Mouse (Mus musculus) heart, postnatal 36 days (tissue): ENCODE measurements around the gene Gm45521. TPM values are rescaled to one million over a fixed set of nuclear protein-coding genes. Genes with fewer than 3 reads are reported as not detected.
"Not testable (repeated sequence)": the region's sequence is repeated elsewhere in the genome, so short reads cannot be mapped to it uniquely, and the experiment has no call there.

Source experiments
- DNase-seq, 2 experiments: peaks; one replicate each; pipeline ENCODE4 v3.0.0; 2021 to 2022
- intact Hi-C: fragments of 180-260 bp; cut with DNase I; formaldehyde crosslinking; loops from one replicate; pipeline ENCODE4 v1.15.1; 2025
- total RNA-seq, 2 experiments: library from RNA; stranded (reverse); gene quantifications; 2 replicates each; pipeline ENCODE4 v1.2.3; 2021

The Gm45521 gene
- total RNA-seq, 2 experiments from 2014 or later, result not detected

DNA sequence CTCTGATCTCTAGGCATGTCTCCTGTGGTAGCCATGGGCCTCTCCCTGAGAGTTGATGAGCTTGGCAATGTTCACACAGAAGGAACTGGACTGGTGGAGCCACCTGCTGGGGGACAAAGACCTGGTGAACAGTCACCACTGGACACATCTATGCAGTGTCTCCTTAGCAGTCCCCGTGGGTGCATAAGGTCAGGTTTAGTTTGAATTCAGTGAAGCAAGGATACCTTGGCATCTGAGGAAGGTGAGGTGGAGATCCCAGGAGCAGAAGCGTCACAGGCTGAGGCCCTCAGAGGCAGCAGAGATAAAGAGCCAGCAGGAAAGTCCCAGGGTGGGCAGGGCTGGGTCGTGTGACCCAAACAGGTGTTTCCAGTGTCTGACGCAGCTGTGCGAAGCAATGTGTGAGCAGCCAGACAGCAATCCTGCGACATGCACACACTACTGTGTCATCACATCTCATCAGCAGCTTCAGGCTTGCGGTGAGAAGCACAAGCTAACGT, 37.2 kb downstream of the Gm45521 start, which contains the start of gene Dnase1l3:
Gene Dnase1l3, minus strand, starts transcription at position 303 of the 497 bp plus-strand sequence.
- intact Hi-C loops, result loop anchor here (1.0 kb wide), 1 partner anchor 32 kb away; no protein-coding TSS in a partner anchor
- DNase-seq, result peak; percentile 28 to 57

DNA sequence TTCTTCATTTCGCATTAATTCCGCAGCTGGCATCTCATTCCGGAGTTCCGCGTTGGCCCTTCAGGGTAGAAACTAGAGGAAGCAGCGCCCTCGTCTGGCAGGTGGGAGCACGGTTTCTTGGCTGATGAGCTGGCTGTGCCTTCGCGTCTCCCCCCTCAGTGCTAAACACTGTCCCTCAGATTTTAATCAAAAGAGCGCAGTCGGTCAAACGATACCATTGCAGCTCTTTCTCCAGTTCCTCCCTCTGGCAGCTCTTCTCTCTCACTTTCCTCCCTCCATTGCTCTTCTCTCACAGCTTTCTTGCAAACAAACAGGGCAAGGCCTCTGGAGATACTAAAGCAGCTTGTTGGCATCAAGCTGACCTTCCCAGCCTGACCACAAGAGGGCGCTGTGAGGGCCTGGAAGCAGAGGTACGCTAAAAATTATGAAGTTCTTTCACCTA, 40.2 kb downstream of the Gm45521 start:
- intact Hi-C loops, result loop anchor here (1.0 kb wide), 2 partner anchors 47 to 180 kb away; partner anchors contain the start of gene Flnb
- DNase-seq, result peak; percentile 91 to 93

DNA sequence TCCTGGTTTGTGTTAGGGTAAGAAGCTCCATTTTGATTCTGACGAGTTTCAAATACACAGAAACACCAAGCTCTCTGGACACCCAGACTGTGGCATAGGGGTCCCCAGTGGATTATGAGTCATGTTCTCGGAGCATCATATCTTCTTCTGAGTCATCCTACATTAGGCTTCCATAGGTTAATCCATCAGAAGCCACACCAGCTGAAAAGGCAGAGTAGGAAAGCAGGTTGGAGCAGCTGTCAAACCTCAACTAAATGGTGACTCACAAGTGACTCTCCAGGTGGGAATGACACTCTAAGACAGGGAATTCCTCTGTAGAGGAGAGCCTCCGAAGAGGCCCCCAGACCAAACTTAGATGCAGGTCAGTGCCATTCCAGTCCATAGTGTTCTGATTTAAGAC, 41.9 kb downstream of the Gm45521 start:
- DNase-seq, result no peak
- intact Hi-C loops, result no loop called here

- intact Hi-C loops, result no loop called here
- DNase-seq, result no peak
Measured at GRCm38 (mm10) chr14:7999435-7999834, 42.3 kb downstream of the Gm45521 start.

DNA sequence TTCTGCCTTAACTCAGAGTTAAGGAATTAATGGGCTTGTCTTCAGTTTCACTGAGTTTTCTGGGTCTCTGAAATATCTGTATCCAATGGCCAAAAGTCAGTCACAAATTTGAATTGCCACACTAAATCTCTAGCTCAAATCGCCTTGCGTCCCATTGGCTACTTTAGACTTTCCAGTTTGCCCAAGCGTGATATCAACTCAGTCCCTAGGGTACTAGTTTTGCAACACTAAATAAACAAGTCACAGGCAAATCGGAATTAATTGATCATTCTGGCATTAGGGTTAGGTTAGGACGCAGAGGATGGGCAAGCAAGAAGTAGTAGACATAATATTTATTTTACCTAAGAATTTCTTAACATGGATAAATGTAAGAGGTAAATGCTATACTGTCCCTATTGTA, 43.2 kb downstream of the Gm45521 start:
- intact Hi-C loops, result no loop called here
- no peak for DNase-seq

DNA sequence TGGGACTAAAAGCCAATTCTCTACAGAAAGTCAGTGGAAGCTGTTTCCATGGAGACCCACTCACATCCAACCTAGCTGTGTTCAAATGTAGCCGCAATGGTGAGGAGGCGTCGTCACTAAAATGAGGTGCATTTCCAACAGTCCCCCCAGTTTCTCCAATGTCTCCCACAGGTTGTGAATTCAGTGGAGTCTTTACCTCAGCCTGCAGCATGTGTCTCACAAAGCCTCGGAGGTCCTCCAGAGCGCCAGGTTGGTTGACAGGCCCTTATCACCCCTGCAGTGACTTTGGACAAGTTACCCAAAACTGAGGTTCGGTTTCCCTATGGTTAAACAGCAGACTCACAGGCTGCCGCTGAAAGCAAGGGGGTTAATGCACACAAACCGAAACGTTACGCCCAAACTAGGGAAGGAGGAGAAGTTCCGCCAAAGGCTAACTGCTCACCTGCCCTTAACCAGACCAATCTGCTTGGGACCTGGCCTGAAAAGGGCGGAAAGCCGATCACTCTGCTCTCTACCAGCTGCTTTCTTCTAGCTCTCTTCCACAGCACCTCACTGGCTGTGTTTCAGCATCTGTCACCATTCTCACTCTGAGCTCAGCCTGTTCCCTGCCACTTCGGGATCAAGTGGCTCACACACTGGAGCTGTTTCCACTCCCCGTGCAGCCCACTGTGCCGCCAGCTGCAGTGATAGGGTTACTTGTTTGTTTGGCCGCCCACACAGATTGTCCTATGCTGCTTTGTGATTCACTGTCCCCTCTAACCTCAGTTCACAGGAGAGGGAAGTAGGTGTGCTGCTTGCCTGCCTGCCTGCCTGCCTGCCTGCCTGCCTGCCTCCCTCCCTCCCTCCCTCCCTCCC, 44.0 kb downstream of the Gm45521 start:
- intact Hi-C loops, result no loop called here
- no peak for DNase-seq

GRCm38 (mm10) chr14:8002432-8003092, 45.5 kb downstream of the Gm45521 start, which contains the start of gene Abhd6:
Abhd6 (plus strand) TSS chr14:8002902.
- intact Hi-C loops, result loop anchor here (2.0 kb wide), 1 partner anchor 22 kb away; no protein-coding TSS in a partner anchor
- peak; percentile 84 to 86 for DNase-seq

- intact Hi-C loops, result loop anchor here (2.0 kb wide), 1 partner anchor 22 kb away; no protein-coding TSS in a partner anchor
- peak in 1 of 2 experiments; percentile 65 for DNase-seq
Measured at GRCm38 (mm10) chr14:8003093-8003670, 46.1 kb downstream of the Gm45521 start.

DNA sequence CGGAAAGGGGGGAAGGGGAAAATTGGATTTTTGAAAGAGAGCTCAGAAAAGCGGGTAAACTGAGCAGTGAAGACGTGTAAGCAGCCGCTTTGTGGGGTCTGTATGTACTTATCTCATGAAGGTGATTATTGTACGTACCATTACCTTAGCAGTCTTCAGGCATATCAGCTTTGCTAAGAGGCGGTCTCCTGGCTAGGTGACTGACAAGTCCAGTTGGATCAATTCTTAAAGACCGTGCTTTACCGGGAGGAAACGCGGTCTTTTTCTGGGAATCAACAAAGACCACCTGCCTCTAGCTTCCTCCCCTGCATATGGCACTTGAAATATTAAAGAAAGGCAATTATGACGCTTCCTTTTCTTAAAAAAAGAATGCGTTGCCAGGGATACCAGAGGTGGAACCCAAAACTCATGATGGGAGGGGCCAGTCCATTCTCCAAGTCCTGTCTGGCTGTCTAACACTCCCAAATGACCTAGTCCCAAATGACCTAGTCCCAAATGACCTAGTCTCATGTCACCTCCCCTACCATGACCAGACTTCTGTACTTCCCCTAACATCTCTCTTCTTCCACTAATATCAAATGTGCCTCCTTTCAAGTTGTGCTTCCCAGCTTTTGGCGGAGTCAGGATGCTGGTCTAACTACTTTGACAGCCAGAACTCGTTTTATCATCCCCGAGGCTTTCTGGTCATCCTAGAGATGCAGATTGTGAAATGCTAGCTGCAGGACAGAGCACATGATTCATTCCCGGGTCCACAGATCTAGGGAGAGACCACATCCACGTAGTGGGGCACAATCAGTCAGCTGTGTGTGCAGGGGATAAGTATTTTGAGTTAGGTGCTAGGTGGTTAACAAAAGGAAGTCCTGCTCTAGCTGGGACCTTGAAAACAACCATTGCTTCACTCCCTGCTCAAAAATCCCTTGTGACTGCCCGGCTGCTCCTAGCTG, 46.9 kb downstream of the Gm45521 start:
- intact Hi-C loops, result loop anchor here (2.0 kb wide), 1 partner anchor 21 kb away; no protein-coding TSS in a partner anchor
- DNase-seq, result no peak

- DNase-seq, intact Hi-C loops: not testable (repeated sequence)
Measured at GRCm38 (mm10) chr14:8006061-8006460, 49.0 kb downstream of the Gm45521 start.

DNA sequence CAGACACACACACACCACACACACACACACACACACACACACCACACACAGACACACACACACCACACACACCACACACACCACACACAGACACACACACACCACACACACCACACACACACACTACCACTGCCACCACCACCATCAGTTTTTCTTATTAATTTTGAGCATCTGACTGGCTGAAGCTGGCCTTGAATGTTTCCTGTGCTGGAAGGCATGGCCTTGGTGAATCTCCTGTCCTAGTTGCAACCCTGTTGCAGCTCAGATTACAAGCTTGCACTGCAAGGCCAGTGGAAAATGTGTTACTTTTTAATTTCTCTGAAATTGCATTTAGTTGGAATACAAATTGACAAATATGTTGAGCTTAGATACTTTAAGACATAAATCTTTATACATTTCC, 50.0 kb downstream of the Gm45521 start:
- intact Hi-C loops, result no loop called here
- DNase-seq, result no peak

- no peak for DNase-seq
- intact Hi-C loops, result no loop called here
Measured at GRCm38 (mm10) chr14:8007486-8007885, 50.4 kb downstream of the Gm45521 start.

DNA sequence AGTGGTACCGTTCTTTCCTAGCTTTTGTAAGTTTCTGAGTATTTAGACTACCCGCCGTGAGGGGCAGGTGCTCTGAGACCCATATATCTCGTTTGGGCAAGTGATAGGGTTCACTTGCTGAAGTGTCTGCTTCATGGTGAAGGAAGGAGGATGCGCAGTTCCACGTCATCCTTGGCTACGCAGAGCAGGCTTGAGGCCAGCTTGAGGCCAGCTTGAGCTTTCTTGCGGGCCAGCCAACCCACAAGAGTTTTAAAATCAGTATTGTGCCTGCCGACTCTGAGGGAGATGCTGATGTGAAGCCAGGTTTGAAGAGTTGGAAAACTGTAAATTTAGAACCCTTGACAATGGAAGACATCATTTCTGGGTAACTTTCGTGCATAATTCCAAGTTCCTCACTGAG, 50.8 kb downstream of the Gm45521 start:
- intact Hi-C loops, result no loop called here
- no peak for DNase-seq

Other genes starting within 250 kb of the Gm45521 start
- not detected for gene Gm26661, start 165.7 kb upstream of the Gm45521 start, total RNA-seq
- 10 to 100 TPM; 23.0 to 24.1 TPM for gene Flnb, start 139.3 kb upstream of the Gm45521 start, total RNA-seq
- under 1 TPM; 0.06 to 0.08 TPM for gene Dnase1l3, start 37.3 kb downstream of the Gm45521 start, total RNA-seq
- 10 to 100 TPM; 10.4 to 10.7 TPM for gene Abhd6, start 45.6 kb downstream of the Gm45521 start, total RNA-seq
- 10 to 100 TPM; 27.1 to 30.3 TPM for gene Rpp14, start 123.1 kb downstream of the Gm45521 start, total RNA-seq
- 10 to 100 TPM; 25.2 to 27.3 TPM for gene Pxk, start 140.9 kb downstream of the Gm45521 start, total RNA-seq
- 100 to 1,000 TPM; 843 to 906 TPM for gene Pdhb, start 215.7 kb downstream of the Gm45521 start, total RNA-seq